Mouse (Mus musculus) heart, postnatal 14 days (tissue): ENCODE measurements around the gene 6030458C11Rik. TPM values are rescaled to one million over a fixed set of nuclear protein-coding genes. Genes with fewer than 3 reads are reported as not detected.

Source experiments
- DNase-seq, 2 experiments: peaks; one replicate each; pipeline ENCODE4 v3.0.0; 2021 to 2022
- intact Hi-C: fragments of 180-260 bp; cut with DNase I; formaldehyde crosslinking; loops from one replicate; pipeline ENCODE4 v1.15.1; 2025
- long read RNA-seq, 2 experiments: library from polyadenylated mRNA; stranded (forward); transcript quantifications; one replicate each; pipeline ENCODE4 v2.0.0; 2021
- total RNA-seq, 2 experiments: library from RNA; stranded (reverse); gene quantifications; 2 replicates each; pipeline ENCODE4 v1.2.3; 2021

The 6030458C11Rik gene
- 10 to 100 TPM; 14.2 to 14.9 TPM for total RNA-seq
- long read RNA-seq, experiment 1, transcript 6030458C11Rik-201 (9 exons, 3,966 nt): major isoform, 30 of 33 reads
- long read RNA-seq, experiment 1, partial matches to known transcripts: 1 of 33 reads
- long read RNA-seq, experiment 1, other reads (novel, unspliced or antisense): 1 of 33 reads
- long read RNA-seq, experiment 2, transcript 6030458C11Rik-201 (9 exons, 3,966 nt): major isoform, 40 of 47 reads
- long read RNA-seq, experiment 2, partial matches to known transcripts: 2 of 47 reads
- long read RNA-seq, experiment 2, other reads (novel, unspliced or antisense): 5 of 47 reads

- intact Hi-C loops: loop anchor here (10.0 kb wide), 1 partner anchor 840 kb away; no protein-coding TSS in a partner anchor
- DNase-seq: peak; percentile 98 to 99
Measured at GRCm38 (mm10) chr15:12824197-12824952, at the start of gene 6030458C11Rik, which contains the start of gene Drosha. Gene 6030458C11Rik (minus strand): TSS chr15:12824649. Gene Drosha (plus strand): TSS chr15:12824815.

GRCm38 (mm10) chr15:12867269-12867668 is 42.8 kb upstream of the 6030458C11Rik start:
- intact Hi-C loops: no loop called here

GRCm38 (mm10) chr15:12865595-12866314 is 41.3 kb upstream of the 6030458C11Rik start:
- DNase-seq: no peak
- intact Hi-C loops: no loop called here

More at GRCm38 (mm10) chr15:12867269-12867668, 42.8 kb upstream of the 6030458C11Rik start:
- no peak for DNase-seq

GRCm38 (mm10) chr15:12863669-12864068 is 39.2 kb upstream of the 6030458C11Rik start:
- intact Hi-C loops: no loop called here

GRCm38 (mm10) chr15:12862061-12862460 is 37.6 kb upstream of the 6030458C11Rik start:
- intact Hi-C loops: no loop called here
- no peak for DNase-seq

More at GRCm38 (mm10) chr15:12863669-12864068, 39.2 kb upstream of the 6030458C11Rik start:
- no peak for DNase-seq

- intact Hi-C loops: no loop called here
- DNase-seq: no peak
Measured at GRCm38 (mm10) chr15:12858645-12859044, 34.2 kb upstream of the 6030458C11Rik start.

GRCm38 (mm10) chr15:12857840-12858516 is 33.5 kb upstream of the 6030458C11Rik start:
- intact Hi-C loops: no loop called here
- DNase-seq: no peak

GRCm38 (mm10) chr15:12856780-12857179 is 32.3 kb upstream of the 6030458C11Rik start:
- intact Hi-C loops: no loop called here
- no peak for DNase-seq

- DNase-seq: no peak
- intact Hi-C loops: no loop called here
Measured at GRCm38 (mm10) chr15:12853471-12853870, 29.0 kb upstream of the 6030458C11Rik start.

- no peak for DNase-seq
- intact Hi-C loops: no loop called here
Measured at GRCm38 (mm10) chr15:12849373-12849772, 24.9 kb upstream of the 6030458C11Rik start.

GRCm38 (mm10) chr15:12848196-12848975 is 23.9 kb upstream of the 6030458C11Rik start:
- intact Hi-C loops: no loop called here
- no peak for DNase-seq

GRCm38 (mm10) chr15:12842833-12843232 is 18.4 kb upstream of the 6030458C11Rik start:
- DNase-seq: no peak
- intact Hi-C loops: no loop called here

GRCm38 (mm10) chr15:12840737-12841136 is 16.3 kb upstream of the 6030458C11Rik start:
- intact Hi-C loops: no loop called here
- no peak for DNase-seq

GRCm38 (mm10) chr15:12834231-12834630 is 9.8 kb upstream of the 6030458C11Rik start:
- intact Hi-C loops: no loop called here
- no peak for DNase-seq

- intact Hi-C loops: no loop called here
- DNase-seq: no peak
Measured at GRCm38 (mm10) chr15:12833385-12833784, 8.9 kb upstream of the 6030458C11Rik start.

GRCm38 (mm10) chr15:12832599-12832998 is 8.2 kb upstream of the 6030458C11Rik start:
- DNase-seq: no peak
- intact Hi-C loops: no loop called here

- intact Hi-C loops: loop anchor here (10.0 kb wide), 1 partner anchor 845 kb away; no protein-coding TSS in a partner anchor
- DNase-seq: no peak
Measured at GRCm38 (mm10) chr15:12829878-12830277, 5.4 kb upstream of the 6030458C11Rik start.

- intact Hi-C loops: loop anchor here (10.0 kb wide), 1 partner anchor 841 kb away; no protein-coding TSS in a partner anchor
- DNase-seq: no peak
Measured at GRCm38 (mm10) chr15:12825408-12825807, 959 bp upstream of the 6030458C11Rik start.

GRCm38 (mm10) chr15:12824965-12825364 is 516 bp upstream of the 6030458C11Rik start:
- intact Hi-C loops: loop anchor here (10.0 kb wide), 1 partner anchor 840 kb away; no protein-coding TSS in a partner anchor
- DNase-seq: peak in 1 of 2 experiments; percentile 49
